Mouse (Mus musculus) kidney, embryonic 15.5 days (tissue): ENCODE results near the gene Ptprd. TPM values are rescaled to one million over a fixed set of nuclear protein-coding genes. Genes with fewer than 3 reads are reported as not detected.
"Not testable (repeated sequence)": the region's sequence is repeated elsewhere in the genome, so short reads cannot be mapped to it uniquely, and the experiment has no call there.

Source experiments
- ATAC-seq: fragments of 200-750 bp; cut with Nextera tagmentation; replicated peaks from 2 replicates; pipeline ENCODE4 v1.8.0; 2017; ENCODE audit warnings: moderate TSS enrichment; ENCODE audit not compliant: low FRiP score
- H3K27ac ChIP-seq: fragments of 300-500 bp; sonication (generic); 2 replicates; pipeline ENCODE4 v1.5.1; 2015; ENCODE audit warnings: mild to moderate bottlenecking, inconsistent platforms
- H3K27me3 ChIP-seq: fragments of 300-500 bp; sonication (generic); 2 replicates; pipeline ENCODE4 v1.6.1; 2015; ENCODE audit warnings: inconsistent platforms
- H3K36me3 ChIP-seq: fragments of 300-500 bp; sonication (generic); 2 replicates; pipeline ENCODE4 v1.6.1; 2015; ENCODE audit warnings: inconsistent platforms
- H3K4me1 ChIP-seq: fragments of 300-500 bp; sonication (generic); 2 replicates; pipeline ENCODE4 v1.6.1; 2015; ENCODE audit warnings: inconsistent platforms
- H3K4me2 ChIP-seq: fragments of 300-500 bp; sonication (generic); 2 replicates; pipeline ENCODE4 v1.6.1; 2015; ENCODE audit warnings: moderate library complexity, mild to moderate bottlenecking, inconsistent platforms
- H3K4me3 ChIP-seq: fragments of 300-500 bp; sonication (generic); replicated peaks from 2 replicates; pipeline ENCODE4 v1.5.1; 2015; ENCODE audit warnings: mild to moderate bottlenecking, inconsistent platforms
- H3K9ac ChIP-seq: fragments of 300-500 bp; sonication (generic); 2 replicates; pipeline ENCODE4 v1.6.1; 2015; ENCODE audit warnings: mild to moderate bottlenecking, inconsistent platforms
- H3K9me3 ChIP-seq: fragments of 300-500 bp; sonication (generic); replicated peaks from 2 replicates; pipeline ENCODE4 v1.6.1; 2016; ENCODE audit warnings: inconsistent platforms
- WGBS: fragments of 180-500 bp; shearing (Covaris S2); methylation state at CpG from one replicate; pipeline ENCODE4 v1.1.7; 2015; ENCODE audit warnings: mixed read lengths; 5-methylcytosine and 5-hydroxymethylcytosine counted together
- polyA plus RNA-seq: library from polyadenylated mRNA; unstranded; fragments of >200 nt; fragmentation: Nextera tagmentation; extraction: Ambion mirVana; gene quantifications from 2 replicates; pipeline ENCODE4 v1.2.1, GENCODE M21; 2015

Gene Ptprd
- polyA plus RNA-seq, 1 experiment from 2014 or later: 21.6 TPM

DNA sequence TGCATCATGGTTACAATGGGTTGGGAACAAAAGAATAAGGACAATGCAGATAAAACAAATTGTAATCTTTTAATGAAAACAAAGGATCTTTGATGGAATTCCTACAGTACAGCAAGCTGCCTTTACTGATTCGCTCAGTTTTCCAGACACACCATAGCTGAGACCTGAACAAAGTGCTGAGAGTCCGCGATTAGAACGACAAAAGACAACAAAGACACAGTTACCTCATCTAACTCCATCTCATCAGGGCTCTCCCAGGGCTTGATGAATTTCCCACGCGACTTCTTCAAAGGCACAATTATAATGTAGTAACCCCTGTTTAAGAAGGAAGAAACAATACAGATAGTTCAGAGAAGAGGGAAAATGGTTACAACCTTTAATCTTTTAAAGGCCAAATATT is 2140.0 kb downstream of the Ptprd start:
- Histone ChIP-seq H3K4me1 (no peaks in the 10 kb centered on the region), H3K36me3 (peaks cover 16% of the 10 kb centered on the region), H3K9ac (no peak overlapping the region), H3K4me2 (no peak overlapping the region), H3K9me3 (no peaks in the 10 kb centered on the region), H3K27me3 (no peaks in the 10 kb centered on the region), H3K27ac (no peak overlapping the region), H3K4me3 (no peak overlapping the region)
- no peak for ATAC-seq
- WGBS: 87% methylated on average over 6 of the region's 6 CpGs

GRCm38 (mm10) chr4:76056836-76057235 is 2154.9 kb downstream of the Ptprd start:
- Histone ChIP-seq H3K27ac (no peak overlapping the region), H3K4me3 (no peak overlapping the region), H3K4me2 (no peak overlapping the region), H3K4me1 (no peaks in the 10 kb centered on the region), H3K9ac (no peak overlapping the region), H3K9me3 (no peaks in the 10 kb centered on the region), H3K36me3 (peaks cover 6% of the 10 kb centered on the region; the same call in 1 of the 2 replicates), H3K27me3 (no peaks in the 10 kb centered on the region)
- no peak for ATAC-seq
- WGBS: 56% methylated on average over 2 of the region's 2 CpGs

- Histone ChIP-seq H3K27ac (no peak overlapping the region), H3K36me3 (peaks cover 6% of the 10 kb centered on the region; the same call in 1 of the 2 replicates), H3K4me3 (no peak overlapping the region), H3K9ac (no peak overlapping the region), H3K27me3 (no peaks in the 10 kb centered on the region), H3K9me3 (no peaks in the 10 kb centered on the region), H3K4me2 (no peak overlapping the region), H3K4me1 (no peaks in the 10 kb centered on the region)
- WGBS: 66% methylated on average over 2 of the region's 2 CpGs
- ATAC-seq: no peak
Observed at GRCm38 (mm10) chr4:76045650-76046049, 2166.1 kb downstream of the Ptprd start.

- 48% methylated on average over 1 of the region's 1 CpGs for WGBS
- ATAC-seq: no peak
- H3K9me3 ChIP-seq: no peaks in the 10 kb centered on the region
- H3K4me3 ChIP-seq: no peak overlapping the region
- peaks cover 6% of the 10 kb centered on the region; the same call in 1 of the 2 replicates for H3K36me3 ChIP-seq
- no peaks in the 10 kb centered on the region for H3K4me1 ChIP-seq
- no peak overlapping the region for H3K27ac ChIP-seq
- H3K9ac ChIP-seq: no peak overlapping the region
- no peaks in the 10 kb centered on the region for H3K27me3 ChIP-seq
- no peak overlapping the region for H3K4me2 ChIP-seq
Observed at GRCm38 (mm10) chr4:76044802-76045201, 2167.0 kb downstream of the Ptprd start.

GRCm38 (mm10) chr4:76037178-76037577 is 2174.6 kb downstream of the Ptprd start:
- not testable (repeated sequence) for H3K4me1 ChIP-seq, H3K4me2 ChIP-seq, H3K9me3 ChIP-seq, H3K27ac ChIP-seq, ATAC-seq, H3K4me3 ChIP-seq, H3K36me3 ChIP-seq, H3K9ac ChIP-seq, H3K27me3 ChIP-seq
- WGBS: 80% methylated on average over 4 of the region's 4 CpGs

GRCm38 (mm10) chr4:76025571-76026325 is 2186.0 kb downstream of the Ptprd start:
- Histone ChIP-seq H3K4me2 (0 out of 2 replicates have a peak overlapping the region, but pooled peaks have one; percentile 7), H3K27me3 (no peaks in the 10 kb centered on the region), H3K4me3 (no peak overlapping the region), H3K9ac (no peak overlapping the region), H3K9me3 (no peaks in the 10 kb centered on the region), H3K27ac (no peak overlapping the region; the same call in 1 of the 2 replicates), H3K4me1 (0 out of 2 replicates have a peak, but pooled peaks cover 8% of the 10 kb centered on the region), H3K36me3 (0 out of 2 replicates have a peak, but pooled peaks cover 3% of the 10 kb centered on the region)
- ATAC-seq: peak; percentile 96
- WGBS: 43% methylated on average over 8 of the region's 8 CpGs

- H3K9ac ChIP-seq: no peak overlapping the region
- no peak overlapping the region for H3K4me2 ChIP-seq
- H3K36me3 ChIP-seq: no peaks in the 10 kb centered on the region
- 0 out of 2 replicates have a peak, but pooled peaks cover 8% of the 10 kb centered on the region for H3K4me1 ChIP-seq
- no peak overlapping the region for H3K4me3 ChIP-seq
- no peak overlapping the region for H3K27ac ChIP-seq
- no peak for ATAC-seq
- WGBS: 44% methylated on average over 3 of the region's 3 CpGs
- H3K9me3 ChIP-seq: no peaks in the 10 kb centered on the region
- H3K27me3 ChIP-seq: no peaks in the 10 kb centered on the region
Observed at GRCm38 (mm10) chr4:76024502-76024821, 2187.3 kb downstream of the Ptprd start.

DNA sequence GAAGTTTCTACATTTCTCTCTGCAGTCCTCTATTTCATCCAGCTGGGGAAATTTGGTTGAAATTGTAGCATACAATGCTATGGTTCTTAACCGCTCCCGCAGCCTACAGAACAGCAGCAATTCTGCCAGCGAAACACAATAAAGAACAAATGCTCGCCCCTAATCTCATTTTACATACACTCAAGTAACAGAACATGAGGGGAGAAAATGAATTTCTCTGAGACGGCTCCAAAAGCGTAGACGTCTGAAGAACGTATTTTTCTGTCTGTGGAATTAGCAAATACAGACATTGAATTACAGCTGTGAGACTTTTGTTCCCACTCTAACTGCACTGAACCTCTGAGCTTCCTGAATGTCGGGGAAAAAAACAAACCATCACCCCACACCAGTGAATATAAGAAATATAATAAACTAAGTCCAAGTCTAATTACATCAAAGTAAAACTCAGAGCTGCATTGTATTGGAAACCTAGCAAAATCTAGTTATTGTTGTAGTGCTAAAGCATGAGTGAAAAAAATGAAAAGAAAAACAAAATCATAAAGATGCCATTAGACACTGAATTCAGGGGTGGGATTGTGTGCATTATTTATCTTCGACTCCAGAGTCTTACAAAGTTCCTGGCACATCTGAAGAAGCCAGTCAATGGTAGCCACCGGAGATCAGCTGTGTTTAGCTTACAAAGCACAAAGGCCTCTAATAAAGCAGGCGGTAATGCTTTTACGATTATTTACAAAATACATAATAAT is 2187.8 kb downstream of the Ptprd start:
- 0 out of 2 replicates have a peak, but pooled peaks cover 8% of the 10 kb centered on the region for H3K4me1 ChIP-seq
- H3K9ac ChIP-seq: no peak overlapping the region
- no peaks in the 10 kb centered on the region for H3K27me3 ChIP-seq
- H3K36me3 ChIP-seq: no peaks in the 10 kb centered on the region
- ATAC-seq: no peak
- no peaks in the 10 kb centered on the region for H3K9me3 ChIP-seq
- WGBS: 62% methylated on average over 13 of the region's 13 CpGs
- H3K4me2 ChIP-seq: no peak overlapping the region
- no peak overlapping the region for H3K4me3 ChIP-seq
- no peak overlapping the region for H3K27ac ChIP-seq

DNA sequence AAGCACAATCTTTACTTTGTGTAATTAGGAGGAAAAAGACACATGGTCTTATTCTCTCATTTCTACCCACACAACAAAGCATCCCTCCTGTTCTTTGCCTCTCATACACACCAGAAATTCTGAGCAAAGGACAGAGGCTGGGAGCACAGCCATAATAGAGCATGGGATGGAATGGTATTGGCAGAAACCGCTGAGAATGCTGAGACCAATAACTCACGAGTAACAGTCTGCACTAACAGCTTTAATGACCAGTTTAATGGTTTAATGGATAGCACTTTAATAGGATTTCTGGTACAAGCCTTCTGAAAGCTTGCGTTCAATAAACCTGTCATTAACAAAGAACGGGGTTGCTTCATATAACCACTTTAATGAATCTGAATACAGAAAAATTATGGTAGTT is 2190.1 kb downstream of the Ptprd start:
- no peak overlapping the region for H3K27ac ChIP-seq
- H3K4me1 ChIP-seq: 0 out of 2 replicates have a peak, but pooled peaks cover 8% of the 10 kb centered on the region
- no peaks in the 10 kb centered on the region for H3K36me3 ChIP-seq
- H3K9me3 ChIP-seq: no peaks in the 10 kb centered on the region
- no peak overlapping the region for H3K4me3 ChIP-seq
- WGBS: 26% methylated on average over 4 of the region's 4 CpGs
- no peaks in the 10 kb centered on the region for H3K27me3 ChIP-seq
- no peak overlapping the region for H3K9ac ChIP-seq
- H3K4me2 ChIP-seq: no peak overlapping the region
- ATAC-seq: no peak; the same call in 1 of the 2 replicates

DNA sequence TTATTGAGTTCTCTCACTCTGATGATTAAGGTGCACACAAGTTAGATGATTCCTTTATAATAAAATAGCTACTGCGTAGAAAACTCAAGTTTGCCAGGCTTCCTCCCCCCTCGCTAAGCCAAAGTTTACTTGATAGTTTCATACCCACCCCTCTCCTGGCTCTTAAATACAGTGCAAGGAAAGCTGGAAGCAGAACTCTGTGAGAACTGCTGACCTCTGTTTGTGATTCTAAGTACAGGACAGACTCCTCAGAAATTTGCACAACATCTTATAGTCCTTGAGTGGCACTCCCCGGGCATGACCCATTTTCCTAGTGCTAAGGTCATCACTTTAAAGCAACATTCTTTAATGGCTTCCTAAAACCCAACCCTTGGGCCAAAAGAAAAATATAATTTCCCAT is 2196.7 kb downstream of the Ptprd start:
- H3K9ac ChIP-seq: no peak overlapping the region
- no peak overlapping the region for H3K4me3 ChIP-seq
- no peaks in the 10 kb centered on the region for H3K9me3 ChIP-seq
- no peak overlapping the region for H3K4me2 ChIP-seq
- H3K4me1 ChIP-seq: no peaks in the 10 kb centered on the region
- H3K36me3 ChIP-seq: no peaks in the 10 kb centered on the region; the same call in 1 of the 2 replicates
- no peak overlapping the region for H3K27ac ChIP-seq
- no peaks in the 10 kb centered on the region for H3K27me3 ChIP-seq
- 68% methylated on average over 3 of the region's 3 CpGs for WGBS
- no peak for ATAC-seq

DNA sequence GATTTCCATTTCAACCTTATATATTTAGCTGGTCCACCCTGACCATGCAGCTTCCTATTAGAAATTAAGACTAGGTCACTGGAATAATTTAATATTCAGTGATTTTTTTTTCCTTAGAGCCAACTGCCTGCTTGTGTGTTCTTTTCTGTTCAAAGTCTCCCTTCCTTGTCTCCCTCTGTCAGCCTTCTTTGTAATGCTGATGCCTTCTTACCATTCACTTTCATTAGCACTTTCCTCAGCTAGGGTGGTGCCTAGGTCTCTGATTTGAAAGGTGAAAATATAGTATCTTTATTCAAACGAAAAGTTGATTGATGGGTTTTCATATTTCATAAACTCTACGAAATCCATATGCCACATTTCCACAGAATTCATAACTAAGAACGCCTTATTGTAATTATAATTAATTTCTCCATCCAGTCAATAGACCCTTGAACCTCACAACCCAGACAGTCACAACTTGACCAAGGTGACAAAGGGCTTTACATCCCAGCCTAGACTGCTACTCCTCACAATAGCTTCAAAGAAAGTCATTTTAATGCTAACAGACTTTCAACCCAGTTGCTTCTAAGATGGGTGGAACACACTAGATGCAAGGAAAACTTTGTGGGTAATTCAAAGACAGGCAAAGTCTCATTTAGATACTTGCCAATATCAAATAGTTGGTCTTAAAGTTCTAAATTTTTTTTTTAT is 2197.5 kb downstream of the Ptprd start:
- H3K4me1 ChIP-seq: no peaks in the 10 kb centered on the region
- H3K36me3 ChIP-seq: no peaks in the 10 kb centered on the region; the same call in 1 of the 2 replicates
- H3K4me3 ChIP-seq: no peak overlapping the region
- H3K27ac ChIP-seq: no peak overlapping the region
- ATAC-seq: no peak
- H3K9ac ChIP-seq: no peak overlapping the region
- WGBS: 58% methylated on average over 3 of the region's 3 CpGs
- H3K27me3 ChIP-seq: no peaks in the 10 kb centered on the region
- no peaks in the 10 kb centered on the region for H3K9me3 ChIP-seq
- H3K4me2 ChIP-seq: no peak overlapping the region

DNA sequence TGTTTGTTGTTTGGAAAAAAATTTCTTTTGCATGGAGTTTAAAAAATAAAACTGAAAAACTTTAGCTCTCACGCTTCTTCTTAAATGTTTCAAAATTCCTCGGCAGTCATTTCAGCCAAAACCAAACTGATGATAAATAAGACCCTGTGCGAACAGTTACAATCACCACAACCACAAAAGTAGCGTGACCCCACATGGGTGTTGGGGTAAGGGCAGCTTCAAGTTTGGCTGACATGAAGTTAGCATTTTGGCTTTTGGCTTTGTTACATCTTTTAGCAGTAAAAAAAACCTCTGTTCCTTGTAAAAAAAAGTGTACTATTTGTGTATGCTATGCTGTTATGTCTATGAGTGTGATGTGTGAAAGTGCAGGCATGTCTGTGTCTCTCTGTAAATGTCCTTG is 2203.2 kb downstream of the Ptprd start:
- Histone ChIP-seq H3K4me2 (no peak overlapping the region), H3K27me3 (no peaks in the 10 kb centered on the region), H3K9me3 (no peaks in the 10 kb centered on the region), H3K4me1 (0 out of 2 replicates have a peak, but pooled peaks cover 2% of the 10 kb centered on the region), H3K9ac (no peak overlapping the region), H3K27ac (no peak overlapping the region), H3K4me3 (no peak overlapping the region), H3K36me3 (no peaks in the 10 kb centered on the region; the same call in 1 of the 2 replicates)
- 86% methylated on average over 4 of the region's 4 CpGs for WGBS
- ATAC-seq: no peak
